Mouse (Mus musculus): ENCODE data around the gene Padi4.
A peak's percentile ranks its signal among the peaks of the same experiment; 100 is the strongest.

Gene Padi4

DNA sequence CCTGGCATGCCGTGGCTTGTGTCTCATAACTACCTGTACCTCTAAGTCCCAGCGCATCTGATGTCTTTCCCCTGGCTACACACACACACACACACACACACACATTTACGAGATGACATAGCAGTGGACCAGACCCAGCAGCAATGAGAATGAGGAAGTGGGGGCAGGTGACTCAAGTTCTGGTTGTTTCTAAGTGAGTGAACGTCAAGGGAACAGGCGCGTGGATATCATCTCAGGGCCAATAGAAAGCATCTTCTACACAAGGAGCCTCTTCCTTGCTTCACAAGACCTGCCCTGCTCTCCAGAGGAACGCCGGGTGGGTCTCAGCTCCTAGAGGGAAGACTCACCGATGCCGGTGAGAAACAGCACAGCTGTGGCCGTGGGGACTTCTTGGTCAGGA is 33.4 kb downstream of the Padi4 start:
- DNase-seq (ENCODE audit: low spot score in 2 of 2): no peak

DNA sequence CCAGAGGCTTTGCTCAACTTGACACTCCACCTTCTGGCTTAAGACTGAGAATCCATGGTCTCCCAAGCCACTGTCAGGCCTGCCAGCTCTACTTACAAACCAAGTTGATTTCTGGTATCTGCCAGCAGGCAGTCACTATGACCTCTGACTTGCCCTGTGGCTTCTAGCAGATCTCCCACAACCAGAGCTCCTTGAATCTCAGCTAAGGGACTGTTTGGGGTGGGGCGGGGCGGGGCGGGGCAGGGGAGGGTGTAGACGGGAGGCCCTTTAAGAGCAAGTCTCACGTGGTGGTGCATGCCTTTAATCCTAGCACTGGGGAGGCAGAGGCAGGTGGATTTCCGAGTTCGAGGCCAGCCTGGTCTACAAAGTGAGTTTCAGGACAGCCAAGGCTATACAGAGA is 41.2 kb downstream of the Padi4 start:
- no peak for DNase-seq (ENCODE audit: low spot score in 2 of 2)

DNA sequence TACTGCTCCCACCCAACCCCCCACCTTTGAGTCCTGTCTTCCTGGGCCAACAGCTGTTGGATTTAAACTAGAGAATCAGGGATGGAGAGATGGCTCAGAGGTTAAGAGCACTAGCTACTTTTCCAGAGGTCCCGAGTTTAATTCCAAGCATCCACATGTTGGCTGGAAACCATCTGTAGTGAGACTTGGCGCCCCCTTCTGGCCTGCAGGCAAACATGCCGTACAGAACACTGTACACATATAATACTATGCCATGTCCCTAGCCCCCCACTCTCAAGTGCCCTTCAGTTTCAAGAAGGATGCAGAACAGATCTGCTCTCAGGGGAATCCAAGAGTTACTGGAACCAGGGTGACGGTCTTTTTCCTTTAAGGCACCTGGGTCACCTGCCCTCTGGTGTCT is 42.4 kb downstream of the Padi4 start:
- no peak for DNase-seq (ENCODE audit: low spot score in 2 of 2)

DNA sequence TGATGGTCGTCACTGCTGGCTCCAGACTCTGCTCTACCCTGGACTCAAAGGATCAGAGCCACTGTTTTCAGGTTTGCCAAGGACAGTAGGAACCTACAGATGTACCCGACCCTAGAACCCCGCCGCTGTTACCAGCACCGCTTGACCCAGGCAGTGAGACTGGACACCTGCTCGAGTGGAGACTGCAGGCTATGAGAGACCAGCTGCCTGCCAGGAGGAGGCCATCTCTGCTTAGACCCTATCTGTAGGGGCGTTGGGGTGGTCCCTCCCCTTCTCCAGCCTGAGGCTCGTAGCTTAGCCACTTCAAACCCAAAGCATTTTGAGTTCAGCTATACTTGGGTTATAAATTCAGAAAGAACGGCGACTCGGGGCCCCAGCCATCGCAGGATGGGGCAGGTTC is 47.1 kb downstream of the Padi4 start:
- DNase-seq (ENCODE audit: low spot score in 2 of 2): no peak

DNA sequence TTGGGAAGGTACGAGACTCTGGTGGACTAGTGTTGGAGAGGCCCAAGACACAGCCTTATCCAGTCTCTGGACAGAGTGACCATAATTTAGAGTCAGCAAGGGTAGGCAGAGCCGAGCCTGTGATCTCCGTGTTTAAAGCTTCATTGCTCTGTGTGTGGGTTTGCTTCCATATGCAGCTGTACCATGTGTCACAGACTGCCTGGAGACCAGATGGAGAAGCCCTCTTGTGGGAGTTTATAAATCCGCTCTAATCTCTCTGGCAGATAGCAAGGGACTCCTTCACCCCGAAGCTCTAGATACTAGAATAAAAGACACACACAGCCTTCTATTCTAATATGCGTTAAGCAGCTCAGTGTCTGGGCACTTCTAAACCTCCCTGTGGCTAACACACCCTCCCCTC is 49.3 kb downstream of the Padi4 start:
- no peak for DNase-seq (ENCODE audit: low spot score in 2 of 2)

DNA sequence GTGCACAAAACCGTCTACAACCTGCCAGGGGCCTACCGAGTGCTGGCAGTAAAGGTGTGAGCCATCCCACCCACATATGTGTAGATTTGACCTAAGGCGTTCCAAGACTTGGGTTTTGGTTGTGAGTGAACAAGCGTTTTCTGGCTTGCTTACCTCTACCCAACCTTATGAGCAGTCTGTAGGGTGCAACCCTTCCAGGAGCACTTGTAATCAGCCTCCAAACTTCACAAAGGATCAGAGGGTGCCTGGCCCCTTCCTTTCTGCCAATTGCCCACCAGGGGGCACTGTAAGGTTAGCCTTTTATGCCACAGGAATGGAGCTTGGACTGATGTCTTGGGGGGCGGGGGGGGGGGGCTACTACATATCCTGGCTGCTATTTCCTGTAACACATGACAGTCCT is 50.2 kb downstream of the Padi4 start:
- peak in 1 of 2 experiments; percentile 21 for DNase-seq (ENCODE audit: low spot score in 2 of 2)

DNA sequence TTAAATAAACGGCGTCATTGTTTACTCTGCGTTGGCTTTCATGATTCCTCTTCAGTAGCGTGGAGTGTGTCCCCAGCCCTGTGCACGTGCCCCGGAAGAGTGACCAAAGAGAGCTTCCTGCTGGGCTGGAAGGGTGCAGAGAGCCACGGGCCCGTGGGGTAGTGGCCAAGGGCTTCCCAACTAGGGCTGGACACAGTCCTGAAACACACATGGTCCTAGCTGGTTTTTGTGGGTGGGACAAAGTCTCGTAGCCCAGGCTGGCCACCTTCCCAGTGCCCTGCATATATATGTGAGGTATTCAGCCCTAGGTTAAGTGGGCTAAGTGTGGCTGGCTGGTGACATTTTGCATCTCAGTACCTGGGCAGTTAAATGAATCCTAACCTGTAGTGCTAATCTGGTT is 50.8 kb downstream of the Padi4 start:
- no peak for DNase-seq (ENCODE audit: low spot score in 2 of 2)

DNA sequence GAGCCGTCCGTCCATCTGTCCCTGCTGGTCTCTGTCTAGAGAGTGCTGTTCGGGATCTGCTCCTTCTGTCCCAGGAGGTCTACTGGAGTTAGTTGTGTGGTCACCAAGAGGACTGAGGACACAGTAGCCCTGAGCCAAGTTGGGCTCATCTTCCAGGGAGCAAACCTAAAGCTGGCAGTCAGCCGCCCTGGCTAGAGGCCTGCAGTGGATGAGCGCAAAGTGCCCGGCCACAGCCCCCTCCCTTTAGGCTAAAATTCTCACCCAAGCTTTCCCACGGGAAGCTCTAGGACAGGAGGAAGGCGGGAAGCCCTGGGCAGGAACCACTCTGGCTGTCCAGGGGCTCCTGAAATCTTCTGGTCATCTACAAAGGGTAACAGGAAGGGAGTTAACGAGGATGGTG is 51.3 kb downstream of the Padi4 start:
- no peak for DNase-seq (ENCODE audit: low spot score in 2 of 2)

DNA sequence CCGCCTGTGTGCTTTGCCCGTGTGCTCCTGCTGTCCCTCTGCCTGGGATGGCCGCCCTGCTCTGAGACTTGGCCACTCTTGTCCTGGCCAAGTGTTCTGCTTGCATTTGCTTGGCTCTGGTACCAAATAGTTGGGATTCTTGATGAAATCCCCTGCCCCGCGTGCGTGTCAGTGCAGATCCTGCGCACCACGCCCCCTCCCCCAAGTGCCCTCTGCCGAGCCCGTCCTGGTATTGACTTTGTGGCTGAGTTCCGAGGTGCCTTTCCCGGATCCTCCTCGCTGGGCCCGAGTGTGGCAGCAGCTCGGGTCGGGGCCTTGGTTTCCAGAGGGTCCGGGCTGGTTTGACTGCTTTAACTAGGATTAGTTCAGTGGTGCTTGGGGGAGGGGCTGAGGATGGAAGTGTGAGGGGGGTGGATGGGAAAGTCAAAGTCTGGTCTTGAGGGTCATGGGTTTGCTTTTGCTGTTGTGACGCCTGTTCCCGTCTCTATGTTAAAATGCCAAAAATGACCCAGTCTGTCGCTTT is 52.0 kb downstream of the Padi4 start:
- no peak for DNase-seq (ENCODE audit: low spot score in 2 of 2)

DNA sequence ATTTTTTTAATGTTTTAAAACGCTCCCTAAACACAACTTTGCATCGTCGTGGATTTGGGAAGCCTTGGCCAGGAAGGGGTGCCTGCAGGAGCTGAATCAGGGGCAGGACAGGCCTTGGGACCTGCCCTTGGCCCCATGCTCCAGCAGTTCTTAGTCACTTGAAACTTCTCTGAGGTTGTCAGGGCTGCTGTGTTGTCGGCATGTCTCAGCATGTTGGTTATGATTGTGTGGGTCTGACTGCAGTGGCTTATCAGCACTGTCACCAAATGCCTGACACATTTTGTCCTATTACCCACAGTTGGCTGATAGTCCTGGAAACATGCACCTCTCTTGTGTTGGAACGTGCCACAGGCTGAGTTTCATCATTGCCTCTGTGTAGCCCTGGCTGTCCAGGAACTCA is 53.9 kb downstream of the Padi4 start:
- DNase-seq (ENCODE audit: low spot score in 2 of 2): no peak

DNA sequence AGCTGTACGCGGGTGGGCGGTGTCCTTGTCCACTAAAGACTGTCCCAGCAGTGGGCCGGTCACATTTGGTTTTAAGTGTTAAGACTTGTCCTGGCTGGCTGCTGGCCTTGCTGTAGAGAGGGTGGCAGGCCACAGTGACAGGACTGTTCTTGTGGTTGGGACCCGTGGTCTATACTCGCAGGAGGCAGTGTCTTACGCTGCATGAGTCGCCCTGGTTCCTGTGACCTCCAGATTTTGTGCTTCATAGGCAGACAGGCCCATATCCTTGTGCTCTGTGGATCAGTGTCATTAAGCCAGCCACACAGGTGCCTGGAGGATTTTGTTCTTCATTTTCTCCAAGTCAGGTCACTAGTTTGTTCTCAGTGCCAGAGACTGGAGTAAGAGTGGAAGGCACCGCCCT is 55.6 kb downstream of the Padi4 start:
- no peak for DNase-seq (ENCODE audit: low spot score in 2 of 2)

DNA sequence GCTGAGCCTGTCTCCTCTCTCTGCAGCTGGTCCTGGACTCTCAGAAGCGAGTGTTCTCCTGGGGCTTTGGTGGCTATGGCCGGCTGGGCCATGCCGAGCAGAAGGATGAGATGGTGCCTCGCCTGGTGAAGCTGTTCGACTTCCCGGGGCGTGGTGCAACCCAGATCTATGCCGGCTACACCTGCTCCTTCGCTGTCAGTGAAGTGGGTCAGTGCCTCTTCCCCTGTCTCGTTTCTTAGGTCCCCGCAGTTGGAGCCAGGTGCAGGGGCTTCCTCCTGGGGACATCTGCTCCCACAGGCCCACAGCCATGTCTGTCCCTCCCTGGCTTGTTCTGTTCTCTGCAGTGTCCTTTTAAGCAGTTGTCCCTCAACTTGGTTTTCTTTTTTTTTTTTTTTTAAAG is 57.0 kb downstream of the Padi4 start:
- no peak for DNase-seq (ENCODE audit: low spot score in 2 of 2)

DNA sequence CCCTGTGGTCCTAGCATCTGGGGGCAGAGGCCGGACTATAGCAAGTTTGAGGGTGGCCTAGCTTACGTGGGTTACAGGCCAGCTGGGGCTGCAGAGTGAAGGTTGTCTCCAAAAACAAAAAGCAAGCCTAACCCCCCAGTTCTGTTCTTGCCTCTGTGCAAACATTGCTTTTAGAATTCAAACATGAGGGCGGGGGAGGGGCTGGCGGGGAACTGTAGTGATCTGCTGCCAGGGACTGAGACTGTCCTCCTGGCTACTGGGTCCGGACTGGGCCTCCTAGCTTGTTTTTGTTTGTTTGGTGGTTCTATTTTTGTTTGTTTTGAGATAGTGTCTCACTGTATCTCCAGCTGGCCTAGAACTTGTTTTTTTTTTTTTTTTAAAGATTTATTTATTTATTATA is 59.5 kb downstream of the Padi4 start:
- no peak for DNase-seq (ENCODE audit: low spot score in 2 of 2)

DNA sequence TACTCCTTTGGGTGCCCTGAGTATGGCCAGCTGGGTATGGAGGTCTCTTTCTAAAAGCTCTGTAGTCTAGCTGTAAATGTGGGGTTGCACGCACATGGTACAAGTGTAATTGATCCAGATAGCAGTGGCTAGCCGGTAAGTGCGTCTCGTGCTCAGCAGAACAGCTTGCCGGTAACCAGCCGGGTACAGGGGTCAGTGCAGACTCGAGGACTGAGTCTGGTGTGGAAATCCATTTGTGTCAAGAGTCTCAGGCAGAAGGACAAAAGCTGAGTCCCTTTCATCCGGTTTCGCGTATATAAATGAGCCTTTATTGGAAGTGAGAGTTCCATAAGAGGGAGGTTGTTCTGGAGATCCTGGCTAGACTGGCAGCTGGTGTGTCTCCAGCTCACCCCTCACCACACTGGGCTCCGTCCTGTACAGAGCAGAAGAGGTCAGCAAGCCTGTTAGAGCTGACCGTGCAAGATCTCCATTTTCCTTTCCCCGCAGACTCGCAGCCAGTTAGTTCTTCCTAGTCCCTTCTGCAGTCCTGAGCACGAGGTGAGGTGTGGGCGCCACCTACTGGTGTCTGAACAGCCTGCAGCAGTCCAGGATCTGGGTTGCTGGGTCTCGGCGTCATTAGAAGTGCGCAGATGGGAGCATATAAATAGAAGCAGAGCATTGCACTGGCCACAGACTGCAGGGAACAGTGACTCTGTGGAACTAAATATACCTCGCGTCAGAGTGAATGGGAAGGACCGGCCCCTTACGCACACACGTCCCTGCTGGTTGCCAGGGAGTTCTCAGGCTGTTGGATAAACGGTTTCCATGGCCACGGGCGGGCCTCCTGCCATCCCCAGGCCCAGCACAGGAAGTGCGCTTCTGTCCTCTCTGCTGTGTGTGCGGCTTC is 60.3 kb downstream of the Padi4 start:
- peak; percentile 69 to 84 for DNase-seq (ENCODE audit: low spot score in 2 of 2)

DNA sequence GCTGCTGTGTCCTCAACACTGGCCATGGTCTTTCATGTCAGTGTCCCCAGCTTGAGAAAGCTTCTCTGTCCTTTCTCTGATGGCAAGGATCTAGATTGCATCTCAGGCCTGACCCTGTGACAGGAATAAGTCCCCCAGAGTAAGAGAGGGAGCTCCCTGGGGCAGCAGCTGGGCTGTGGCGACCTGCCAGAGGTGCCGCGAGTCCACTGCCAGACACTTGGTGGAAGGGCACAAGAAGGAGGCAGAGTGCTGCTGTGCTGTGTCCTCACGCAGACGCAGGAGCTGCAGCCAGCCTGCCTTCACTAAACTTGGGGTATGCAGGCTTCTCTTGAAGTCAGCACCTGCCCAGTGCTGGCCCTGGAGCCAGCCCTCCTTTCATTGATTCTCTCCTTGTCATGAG is 62.7 kb downstream of the Padi4 start:
- DNase-seq (ENCODE audit: low spot score in 2 of 2): no peak

DNA sequence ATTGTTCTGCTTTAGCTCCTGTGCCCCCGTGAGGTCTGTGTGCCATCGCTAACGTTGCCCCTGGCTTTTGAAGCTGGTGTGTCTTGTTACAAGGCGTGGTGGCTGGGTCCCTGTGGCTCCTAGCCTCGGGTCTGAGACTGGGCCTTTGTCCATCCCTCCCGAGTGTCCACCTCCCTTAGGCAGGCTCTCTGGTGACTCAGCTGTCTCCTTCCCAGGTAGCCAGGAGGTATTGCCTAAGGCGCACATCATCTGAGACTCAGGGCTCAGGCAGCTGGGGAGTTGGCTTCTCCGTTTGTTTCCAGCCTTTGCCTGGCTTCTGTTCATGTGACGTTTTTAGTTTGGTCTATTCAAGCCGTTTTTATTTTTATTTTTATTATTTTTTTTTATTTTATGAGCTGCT is 63.3 kb downstream of the Padi4 start:
- no peak for DNase-seq (ENCODE audit: low spot score in 2 of 2)

DNA sequence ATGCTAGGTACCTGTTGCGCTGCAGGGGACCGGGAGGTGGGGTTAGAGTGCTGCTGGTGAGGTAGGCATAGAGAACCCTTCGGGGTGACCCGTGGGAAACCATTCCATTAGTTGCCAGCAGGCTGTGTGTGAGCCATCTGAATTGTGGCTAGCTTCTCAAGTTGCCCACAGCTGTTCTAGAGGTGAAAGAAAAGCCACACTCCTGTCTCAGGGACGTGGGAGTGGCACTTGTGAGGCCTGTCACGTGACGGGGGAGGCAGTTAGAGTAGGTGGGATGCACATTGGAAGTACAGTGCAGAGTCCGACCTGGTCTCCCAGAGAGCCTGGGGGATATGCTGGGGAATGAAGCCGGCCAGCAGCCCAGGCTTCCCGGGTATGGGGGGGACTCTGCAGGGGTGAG is 64.4 kb downstream of the Padi4 start:
- DNase-seq (ENCODE audit: low spot score in 2 of 2): no peak

DNA sequence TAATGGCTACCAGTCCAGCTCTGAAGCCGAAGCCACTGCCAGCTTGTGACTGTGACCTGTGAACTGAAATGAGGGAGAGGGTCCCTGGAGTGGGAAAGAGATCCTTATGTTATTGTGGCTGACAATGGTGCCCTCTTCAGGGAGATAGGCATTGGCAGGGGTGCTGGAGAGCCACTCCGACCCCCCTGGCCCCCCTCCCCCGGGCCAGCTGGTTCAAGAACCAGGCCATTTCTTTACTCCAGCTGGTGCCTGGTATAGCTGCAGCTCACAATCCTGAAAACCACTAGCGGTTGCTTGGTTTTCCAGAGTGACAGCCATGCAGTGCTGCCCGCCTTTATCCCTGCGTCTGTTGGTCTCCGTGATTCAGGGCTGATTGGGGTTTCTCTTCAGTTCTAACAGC is 64.9 kb downstream of the Padi4 start:
- no peak for DNase-seq (ENCODE audit: low spot score in 2 of 2)

DNA sequence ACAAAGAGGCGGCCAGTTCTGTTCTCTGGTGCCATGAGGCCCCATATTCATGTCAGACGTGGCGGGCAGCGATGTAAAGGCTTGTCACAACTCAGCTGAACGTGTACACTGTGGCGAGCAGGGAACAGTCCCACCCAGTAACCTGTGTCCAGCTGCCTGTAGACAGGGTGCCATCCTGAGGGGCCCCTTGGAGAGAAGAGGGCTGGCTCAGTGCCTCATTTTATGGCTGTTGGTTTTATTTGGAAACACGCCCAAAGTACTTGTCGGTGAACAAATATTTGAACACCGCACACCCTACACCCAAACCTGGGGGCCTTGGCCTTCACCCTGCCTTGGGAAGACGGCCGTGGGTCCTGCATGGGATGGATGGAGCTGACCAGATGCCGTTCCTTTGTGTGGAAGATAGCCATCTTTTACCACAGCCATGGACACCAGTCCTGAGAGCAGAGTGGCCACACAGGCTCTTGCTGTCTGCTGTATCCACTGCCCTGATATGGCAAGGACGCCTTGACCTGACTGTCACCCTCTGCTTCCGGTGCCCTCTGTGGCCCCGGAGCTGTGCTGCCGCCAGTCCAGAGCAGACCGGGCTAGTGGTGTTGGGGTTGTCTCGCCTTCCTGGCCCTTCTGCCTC is 65.6 kb downstream of the Padi4 start:
- DNase-seq (ENCODE audit: low spot score in 2 of 2): no peak

DNA sequence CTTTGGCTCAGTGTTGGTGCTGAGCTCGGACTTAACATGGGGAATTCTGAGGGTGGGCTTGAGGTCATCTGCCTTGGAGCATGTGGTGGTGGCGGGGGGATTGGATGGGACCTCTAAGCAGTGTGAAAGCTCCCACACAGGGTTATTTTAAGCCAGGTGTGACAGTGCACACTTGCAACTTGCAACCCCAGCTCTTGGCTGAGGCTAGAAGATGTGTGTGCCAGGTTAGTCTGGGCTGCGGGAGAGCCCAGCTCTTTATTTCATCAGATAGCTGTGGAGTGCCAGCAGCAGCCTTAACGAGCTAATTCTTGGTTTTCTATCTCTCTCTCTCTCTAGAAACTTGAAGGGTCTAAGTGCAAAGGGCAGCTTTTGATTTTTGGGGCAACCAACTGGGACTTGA is 66.4 kb downstream of the Padi4 start:
- no peak for DNase-seq (ENCODE audit: low spot score in 2 of 2)

DNA sequence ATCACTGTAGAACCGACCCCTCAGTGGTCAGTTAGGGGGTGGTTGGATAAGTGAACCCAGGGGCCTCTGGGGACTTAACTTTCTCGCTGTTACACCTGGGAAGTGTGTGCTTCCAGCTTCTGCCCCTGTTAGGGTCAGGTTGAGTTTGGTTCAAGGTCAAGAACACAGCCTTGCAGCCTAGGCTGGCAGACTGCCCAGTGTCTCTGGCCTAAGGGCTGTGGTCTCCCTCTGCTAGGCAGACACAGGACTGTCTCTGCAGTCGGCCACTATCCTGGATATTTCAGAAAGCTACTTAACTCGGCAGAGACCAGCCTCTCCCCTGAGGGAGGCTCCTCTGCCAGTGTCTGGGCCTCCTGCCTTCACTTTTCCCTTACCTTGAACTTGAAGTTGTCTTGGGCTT is 69.9 kb downstream of the Padi4 start:
- DNase-seq (ENCODE audit: low spot score in 2 of 2): no peak

DNA sequence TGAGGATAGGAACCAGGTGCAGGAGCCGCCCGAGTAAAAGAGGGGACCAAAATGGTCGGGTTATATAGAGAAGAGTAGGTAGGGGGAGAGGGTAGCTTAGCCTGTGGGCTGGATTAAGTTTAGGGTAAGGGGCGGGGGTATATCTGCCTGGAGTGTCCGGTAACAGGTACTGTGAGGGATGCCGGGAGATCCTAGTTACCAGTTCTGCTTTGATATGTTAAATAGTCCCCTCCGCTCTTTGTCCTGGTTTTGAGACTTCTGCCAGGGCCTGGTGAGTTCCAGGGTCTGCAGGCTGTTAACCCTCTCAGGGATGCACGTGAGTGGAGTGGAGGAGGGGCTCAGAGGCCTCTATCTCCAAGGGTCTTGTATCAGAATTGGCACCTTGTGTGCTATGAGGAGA is 70.4 kb downstream of the Padi4 start:
- no peak for DNase-seq (ENCODE audit: low spot score in 2 of 2)

DNA sequence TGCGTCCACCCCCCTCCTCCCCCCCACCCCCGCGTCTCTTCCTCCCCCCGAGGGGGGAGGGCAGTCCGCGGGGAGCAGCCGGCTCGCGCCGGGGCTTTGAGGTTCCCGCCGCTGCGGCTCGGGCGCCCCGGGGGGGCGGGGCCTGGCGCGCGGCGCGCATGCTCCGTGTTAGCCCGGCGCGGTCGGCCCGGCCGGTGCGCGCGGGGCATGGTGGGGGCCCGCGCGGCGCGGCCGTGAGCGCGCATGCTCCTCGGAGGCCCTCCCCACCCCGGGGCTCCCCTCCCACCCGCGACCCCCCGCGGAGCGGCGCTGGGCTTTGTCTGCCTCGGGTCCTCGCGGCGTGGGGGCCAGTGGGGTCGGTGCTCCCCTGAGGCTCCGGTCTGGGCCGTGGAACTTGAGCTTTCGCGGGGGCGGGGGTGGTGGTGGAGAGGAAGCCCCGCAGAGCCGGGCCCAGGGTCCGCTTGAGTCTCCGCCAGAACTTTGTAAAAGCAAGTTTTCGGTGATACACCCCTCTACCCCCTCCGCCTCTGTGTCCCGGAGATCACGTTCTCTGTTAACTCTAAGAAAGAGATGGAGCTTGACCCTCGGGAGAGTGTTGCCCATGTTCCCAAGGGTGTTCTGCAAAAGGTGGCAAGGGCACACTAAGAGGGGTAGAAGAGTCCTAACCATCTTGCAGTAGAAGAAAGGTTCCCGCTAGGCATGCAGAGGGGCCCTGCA is 71.3 kb downstream of the Padi4 start:
- DNase-seq (ENCODE audit: low spot score in 2 of 2): peak; percentile 81 to 82
